Mouse (Mus musculus) MEL-GATA-1-ER (cell line): ENCODE data around the gene Fitm2.

Experiments
- DNase-seq: peaks from one replicate; pipeline ENCODE4 v3.0.0-alpha.2; 2012; ENCODE audit warnings: low read depth; ENCODE audit errors: extremely low read depth

Fitm2 gene

GRCm38 (mm10) chr2:163424597-163424996 is 47.8 kb downstream of the Fitm2 start, which contains the start of gene Oser1:
Gene Oser1 (minus strand): TSS chr2:163424697.
- DNase-seq: no peak

GRCm38 (mm10) chr2:163422895-163423660 is 49.4 kb downstream of the Fitm2 start:
- DNase-seq: no peak

GRCm38 (mm10) chr2:163420366-163420886 is 52.0 kb downstream of the Fitm2 start:
- DNase-seq: no peak

- peak; percentile 97 for DNase-seq
Measured at GRCm38 (mm10) chr2:163419346-163420045, 52.9 kb downstream of the Fitm2 start.

GRCm38 (mm10) chr2:163418841-163419345 is 53.5 kb downstream of the Fitm2 start:
- DNase-seq: peak; percentile 45

- no peak for DNase-seq
Measured at GRCm38 (mm10) chr2:163417830-163418229, 54.6 kb downstream of the Fitm2 start.

- no peak for DNase-seq
Measured at GRCm38 (mm10) chr2:163417026-163417425, 55.4 kb downstream of the Fitm2 start.
